Mouse (Mus musculus) forebrain, embryonic 14.5 days (tissue): ENCODE measurements around the gene Hspa1b. TPM values are rescaled to one million over a fixed set of nuclear protein-coding genes. Genes with fewer than 3 reads are reported as not detected.
"Not testable (repeated sequence)": the region's sequence is repeated elsewhere in the genome, so short reads cannot be mapped to it uniquely, and the experiment has no call there.

Experiments used
- ATAC-seq: fragments of 200-750 bp; cut with Nextera tagmentation; 2 replicates; pipeline ENCODE4 v1.8.0; 2017; ENCODE audit warnings: mild to moderate bottlenecking, moderate library complexity
- DNase-seq: peaks from one replicate; pipeline ENCODE4 v3.0.0-alpha.2; 2015; ENCODE audit warnings: low spot score
- H3K27ac ChIP-seq: fragments of 300-500 bp; sonication (generic); 2 replicates; pipeline ENCODE4 v1.5.1; 2014; ENCODE audit warnings: low read depth, mild to moderate bottlenecking, control low read depth, low read length, moderate library complexity
- H3K27me3 ChIP-seq: fragments of 300-500 bp; sonication (generic); replicated peaks from 2 replicates; pipeline ENCODE4 v1.6.1; 2014; ENCODE audit warnings: low read length, control low read depth, mixed read lengths; ENCODE audit not compliant: control insufficient read depth, insufficient read depth
- H3K36me3 ChIP-seq: fragments of 300-500 bp; sonication (generic); 2 replicates; pipeline ENCODE4 v1.6.1; 2014; ENCODE audit warnings: low read length, control low read depth; ENCODE audit not compliant: control insufficient read depth, insufficient read depth
- H3K4me1 ChIP-seq: fragments of 300-500 bp; sonication (generic); 2 replicates; pipeline ENCODE4 v1.6.1; 2014; ENCODE audit warnings: antibody characterized with exemption, low read length, control low read depth; ENCODE audit not compliant: control insufficient read depth, insufficient read depth
- H3K4me2 ChIP-seq: fragments of 300-500 bp; sonication (generic); 2 replicates; pipeline ENCODE4 v1.6.1; 2014; ENCODE audit warnings: mild to moderate bottlenecking, control low read depth, low read length
- H3K4me3 ChIP-seq: fragments of 300-500 bp; sonication (generic); 2 replicates; pipeline ENCODE4 v1.5.1; 2014; ENCODE audit warnings: low read depth, low read length, control low read depth
- H3K9ac ChIP-seq: fragments of 300-500 bp; sonication (generic); 2 replicates; pipeline ENCODE4 v1.6.1; 2014; ENCODE audit warnings: mild to moderate bottlenecking, low read length, control low read depth, moderate library complexity
- H3K9me3 ChIP-seq: fragments of 300-500 bp; sonication (generic); replicated peaks from 2 replicates; pipeline ENCODE4 v1.6.1; 2016; ENCODE audit warnings: low read length, control low read depth, mixed read lengths; ENCODE audit not compliant: control insufficient read depth
- WGBS: fragments of 180-500 bp; shearing (Covaris S2); extraction: QIAGEN DNeasy Blood & Tissue Kit; methylation state at CpG from one replicate; pipeline ENCODE4 v1.1.7; 2014; 5-methylcytosine and 5-hydroxymethylcytosine counted together
- polyA plus RNA-seq: library from polyadenylated mRNA; unstranded; fragments of >200 nt; fragmentation: Nextera tagmentation; extraction: Ambion mirVana; gene quantifications from 2 replicates; pipeline ENCODE4 v1.2.1, GENCODE M21; 2014

Hspa1b gene
- polyA plus RNA-seq, 1 experiment from 2014 or later: not detected

- not testable (repeated sequence) for DNase-seq, H3K9me3 ChIP-seq, ATAC-seq, H3K27me3 ChIP-seq, H3K9ac ChIP-seq, H3K4me2 ChIP-seq, H3K4me3 ChIP-seq, H3K4me1 ChIP-seq, H3K27ac ChIP-seq
- H3K36me3 ChIP-seq: peaks cover 21% of the 10 kb centered on the region
- 96% methylated on average over 4 of the region's 4 CpGs for WGBS
Observed at GRCm38 (mm10) chr17:34995192-34995591, 36.2 kb upstream of the Hspa1b start.

- H3K4me1 ChIP-seq: 0 out of 2 replicates have a peak, but pooled peaks cover 1% of the 10 kb centered on the region
- no peak for DNase-seq
Observed at GRCm38 (mm10) chr17:34994751-34995150, 35.7 kb upstream of the Hspa1b start.

GRCm38 (mm10) chr17:34984218-34984617, 25.2 kb upstream of the Hspa1b start:
- Histone ChIP-seq H3K4me3 (no peak overlapping the region), H3K27ac (no peak overlapping the region), H3K9ac (no peak overlapping the region), H3K27me3 (no peaks in the 10 kb centered on the region), H3K36me3 (peaks cover 26% of the 10 kb centered on the region), H3K4me2 (no peak overlapping the region), H3K4me1 (peaks cover 12% of the 10 kb centered on the region), H3K9me3 (no peaks in the 10 kb centered on the region)
- no peak for ATAC-seq
- DNase-seq: peak; percentile 53
- WGBS: 76% methylated on average over 2 of the region's 2 CpGs

More at GRCm38 (mm10) chr17:34994751-34995150, 35.7 kb upstream of the Hspa1b start:
- no peak overlapping the region for H3K9ac ChIP-seq
- no peaks in the 10 kb centered on the region for H3K27me3 ChIP-seq
- H3K9me3 ChIP-seq: no peaks in the 10 kb centered on the region
- H3K4me3 ChIP-seq: no peak overlapping the region
- H3K4me2 ChIP-seq: no peak overlapping the region
- H3K27ac ChIP-seq: no peak overlapping the region
- ATAC-seq: no peak
- H3K36me3 ChIP-seq: peaks cover 23% of the 10 kb centered on the region

- H3K36me3 ChIP-seq: peaks cover 19% of the 10 kb centered on the region
- DNase-seq (no peak), ATAC-seq (no peak)
- no peaks in the 10 kb centered on the region for H3K9me3 ChIP-seq
- peak overlapping the region; percentile 75 for H3K4me3 ChIP-seq
- peaks cover 12% of the 10 kb centered on the region for H3K4me1 ChIP-seq
- H3K27ac ChIP-seq: peak overlapping the region; percentile 96
- H3K4me2 ChIP-seq: peak overlapping the region; percentile 67
- peak overlapping the region; percentile 90 for H3K9ac ChIP-seq
- WGBS: under 1% methylated on average over 15 of the region's 15 CpGs
- no peaks in the 10 kb centered on the region for H3K27me3 ChIP-seq
Observed at GRCm38 (mm10) chr17:34982328-34982727, 23.3 kb upstream of the Hspa1b start.

- under 1% methylated on average over 58 of the region's 58 CpGs for WGBS
- ATAC-seq (peak; percentile 98), DNase-seq (peak; percentile 97)
- peaks cover 12% of the 10 kb centered on the region for H3K4me1 ChIP-seq
- peak within 1 kb of the TSS; percentile 96 for H3K27ac ChIP-seq
- H3K36me3 ChIP-seq: peaks cover 18% of the 10 kb centered on the region
- peak within 1 kb of the TSS; percentile 90 for H3K9ac ChIP-seq
- peak within 1 kb of the TSS; percentile 75 for H3K4me3 ChIP-seq
- peak within 1 kb of the TSS; percentile 67 for H3K4me2 ChIP-seq
- H3K27me3 ChIP-seq: no peaks in the 10 kb centered on the region
- no peaks in the 10 kb centered on the region for H3K9me3 ChIP-seq
Observed at GRCm38 (mm10) chr17:34981690-34982180, 22.7 kb upstream of the Hspa1b start, which contains the start of gene Lsm2. Gene Lsm2, plus strand, starts transcription at chr17:34981862.

GRCm38 (mm10) chr17:34980655-34981054, 21.6 kb upstream of the Hspa1b start:
- Histone ChIP-seq H3K4me3 (peak overlapping the region; percentile 75), H3K9me3 (no peaks in the 10 kb centered on the region), H3K27me3 (no peaks in the 10 kb centered on the region), H3K4me1 (peaks cover 12% of the 10 kb centered on the region), H3K36me3 (peaks cover 8% of the 10 kb centered on the region), H3K4me2 (peak overlapping the region; percentile 67), H3K9ac (peak overlapping the region; percentile 90), H3K27ac (no peak overlapping the region)
- 23% methylated on average over 2 of the region's 2 CpGs for WGBS
- DNase-seq (peak; percentile 73), ATAC-seq (no peak)

GRCm38 (mm10) chr17:34979631-34980030, 20.6 kb upstream of the Hspa1b start:
- Histone ChIP-seq H3K9me3 (no peaks in the 10 kb centered on the region), H3K4me2 (no peak overlapping the region), H3K27ac (no peak overlapping the region), H3K4me3 (no peak overlapping the region), H3K9ac (no peak overlapping the region), H3K4me1 (peaks cover 12% of the 10 kb centered on the region), H3K36me3 (no peaks in the 10 kb centered on the region), H3K27me3 (no peaks in the 10 kb centered on the region)
- DNase-seq: no peak
- 94% methylated on average over 4 of the region's 4 CpGs for WGBS
- ATAC-seq: no peak

- peaks cover 12% of the 10 kb centered on the region for H3K4me1 ChIP-seq
- H3K9ac ChIP-seq: no peak overlapping the region
- 95% methylated on average over 27 of the region's 27 CpGs for WGBS
- H3K4me3 ChIP-seq: no peak overlapping the region
- no peaks in the 10 kb centered on the region for H3K36me3 ChIP-seq
- DNase-seq (no peak), ATAC-seq (no peak)
- H3K27ac ChIP-seq: no peak overlapping the region
- H3K4me2 ChIP-seq: no peak overlapping the region
- H3K27me3 ChIP-seq: no peaks in the 10 kb centered on the region
- H3K9me3 ChIP-seq: no peaks in the 10 kb centered on the region
Observed at GRCm38 (mm10) chr17:34978239-34978638, 19.2 kb upstream of the Hspa1b start.

GRCm38 (mm10) chr17:34977000-34977399, 18.0 kb upstream of the Hspa1b start:
- DNase-seq (no peak), ATAC-seq (no peak)
- Histone ChIP-seq H3K36me3 (no peaks in the 10 kb centered on the region), H3K4me1 (peaks cover 10% of the 10 kb centered on the region), H3K9me3 (no peaks in the 10 kb centered on the region), H3K4me3 (no peak overlapping the region), H3K4me2 (no peak overlapping the region), H3K27ac (no peak overlapping the region), H3K9ac (no peak overlapping the region), H3K27me3 (no peaks in the 10 kb centered on the region)
- WGBS: 95% methylated on average over 20 of the region's 20 CpGs
